Mouse (Mus musculus): ENCODE measurements around the gene Etv6.

The Etv6 gene

GRCm38 (mm10) chr6:134259913-134260312, 224.4 kb downstream of the Etv6 start:
- DNase-seq (ENCODE audit: low spot score) = no peak

DNA sequence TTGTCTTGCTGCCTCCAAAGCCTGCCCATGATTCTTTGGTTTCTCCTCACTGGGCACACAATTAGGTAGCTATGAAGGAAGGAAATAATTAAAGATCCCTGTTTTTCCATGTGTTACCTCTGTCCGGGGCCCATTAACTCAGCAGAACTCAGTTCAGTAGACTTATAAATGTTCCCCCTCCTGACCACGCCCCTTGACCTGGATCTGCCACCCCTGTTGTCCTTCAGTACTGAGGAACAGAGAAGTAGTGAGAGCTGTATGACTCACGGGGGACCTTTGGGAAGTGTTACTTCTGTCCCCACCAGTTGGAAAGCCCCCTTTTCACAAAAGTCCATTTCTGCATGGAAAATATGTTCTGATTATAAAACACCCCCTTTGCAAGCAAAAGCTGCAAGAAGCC, 226.4 kb downstream of the Etv6 start:
- DNase-seq (ENCODE audit: low spot score) = no peak

DNA sequence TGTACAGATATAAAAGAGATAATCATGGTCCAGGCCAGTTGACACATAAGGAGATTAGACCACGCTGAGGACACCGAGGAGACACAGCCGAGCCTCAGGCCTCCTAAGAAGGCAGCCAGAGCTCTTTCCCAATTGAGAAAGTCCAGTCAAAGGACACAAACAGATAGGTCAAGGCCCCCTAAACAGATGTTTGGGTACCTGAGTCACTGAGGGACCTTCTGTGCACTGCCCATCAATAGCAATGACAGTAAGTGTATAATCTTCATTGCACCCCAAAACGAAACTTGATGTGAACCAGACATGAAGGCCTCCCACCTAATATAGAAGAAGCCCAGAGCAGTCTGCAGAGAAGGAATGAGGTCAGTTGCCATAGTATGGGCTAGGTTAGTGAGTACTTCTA, 226.9 kb downstream of the Etv6 start:
- no peak for DNase-seq (ENCODE audit: low spot score)

GRCm38 (mm10) chr6:134262911-134263607, 227.6 kb downstream of the Etv6 start:
- no peak for DNase-seq (ENCODE audit: low spot score)

DNA sequence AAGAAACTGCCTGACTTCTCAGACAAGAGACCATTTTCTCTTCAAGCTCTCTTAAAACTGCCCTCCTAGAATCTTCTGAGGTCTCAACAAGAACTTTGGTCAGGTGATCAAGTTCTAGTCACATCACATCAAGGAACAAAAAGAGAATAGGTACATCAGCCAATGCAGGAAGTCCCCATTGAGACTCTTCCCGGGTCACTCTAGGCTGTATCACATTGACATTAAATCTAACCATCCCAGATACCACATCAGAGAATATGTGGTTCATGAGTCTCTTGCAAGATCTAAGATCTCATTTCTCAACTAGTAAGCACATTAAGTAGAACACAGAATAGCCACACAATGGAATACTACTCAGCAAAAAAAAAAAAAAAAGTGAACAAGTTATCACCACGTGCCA, 238.4 kb downstream of the Etv6 start:
- no peak for DNase-seq (ENCODE audit: low spot score)

- no peak for DNase-seq (ENCODE audit: low spot score)
These were observed 241.5 kb downstream of the Etv6 start for GRCm38 (mm10) chr6:134276954-134277353.

DNA sequence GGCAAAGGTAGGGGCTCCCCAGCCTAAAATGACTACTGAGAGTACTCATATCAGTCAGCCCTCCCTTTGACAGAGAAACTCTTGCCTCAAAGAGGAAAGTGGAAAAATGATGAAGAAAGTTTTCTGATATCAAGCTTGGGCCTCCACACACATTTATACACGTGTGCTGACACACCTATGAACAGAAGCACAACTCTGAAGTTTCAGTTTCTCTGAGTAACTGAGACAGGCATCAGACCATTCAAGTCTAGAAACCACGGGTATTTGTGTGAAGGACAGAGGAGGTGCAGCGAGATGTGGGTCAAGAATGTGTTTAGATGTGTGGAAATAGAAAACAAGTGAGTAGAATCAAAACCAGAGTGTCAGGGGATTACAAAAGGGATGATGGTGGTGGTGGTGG, 246.6 kb downstream of the Etv6 start:
- DNase-seq (ENCODE audit: low spot score) = no peak

DNA sequence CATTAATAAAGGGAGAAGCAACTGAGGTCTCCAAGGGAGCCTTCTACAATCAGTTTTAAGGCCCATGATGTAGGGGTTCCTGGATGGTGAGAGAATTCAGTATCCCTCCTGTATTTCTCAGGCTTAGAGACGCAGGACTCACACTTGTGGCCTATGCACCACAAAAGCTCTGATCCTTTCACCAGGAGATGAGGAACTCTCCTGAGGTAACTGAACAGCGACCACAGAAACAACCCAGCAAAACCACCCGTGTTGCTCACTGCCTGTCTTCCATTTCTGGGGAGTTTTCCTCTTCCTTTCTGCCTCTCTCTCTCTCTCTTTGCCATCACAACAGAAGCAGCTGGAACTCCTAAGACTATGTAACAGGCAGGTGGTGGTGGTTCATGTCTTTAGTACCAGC, 256.3 kb downstream of the Etv6 start:
- no peak for DNase-seq (ENCODE audit: low spot score)

GRCm38 (mm10) chr6:134292404-134292803, 256.9 kb downstream of the Etv6 start:
- DNase-seq (ENCODE audit: low spot score) = no peak

GRCm38 (mm10) chr6:134293615-134294508, 258.4 kb downstream of the Etv6 start:
- DNase-seq (ENCODE audit: low spot score) = no peak

GRCm38 (mm10) chr6:134297884-134298619, 262.6 kb downstream of the Etv6 start:
- DNase-seq (ENCODE audit: low spot score) = no peak

DNA sequence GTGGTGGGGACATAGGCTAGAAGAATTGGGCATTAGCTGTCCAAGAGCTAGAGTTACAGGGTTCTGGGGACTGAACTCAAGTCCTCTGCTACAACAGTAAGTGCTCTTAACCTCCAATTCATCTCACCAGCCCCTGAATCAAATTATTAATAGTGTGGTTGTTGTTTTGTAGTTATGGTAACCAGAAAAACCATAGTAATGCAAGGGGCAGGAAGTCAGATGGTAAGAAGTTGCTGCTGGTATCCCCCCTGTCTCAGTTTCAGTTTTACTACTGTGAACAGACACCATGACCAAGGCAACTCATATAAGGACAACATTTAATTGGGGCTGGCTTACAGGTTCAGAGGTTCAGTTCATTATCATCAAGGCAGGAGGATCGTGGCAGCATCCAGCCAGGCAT, 266.5 kb downstream of the Etv6 start:
- no peak for DNase-seq (ENCODE audit: low spot score)

GRCm38 (mm10) chr6:134311346-134311745, 275.8 kb downstream of the Etv6 start:
- DNase-seq (ENCODE audit: low spot score) = no peak

- DNase-seq (ENCODE audit: low spot score) = no peak
These were observed 277.1 kb downstream of the Etv6 start for GRCm38 (mm10) chr6:134312571-134312970.

- no peak for DNase-seq (ENCODE audit: low spot score)
These were observed 281.9 kb downstream of the Etv6 start for GRCm38 (mm10) chr6:134317371-134317770.

All from layer of hippocampus, adult 9-10 months (tissue).